Mouse (Mus musculus) liver, embryonic 15.5 days (tissue): ENCODE measurements around the gene Wfdc21. TPM values are rescaled to one million over a fixed set of nuclear protein-coding genes. Genes with fewer than 3 reads are reported as not detected.

Experiments used
- ATAC-seq: fragments of 200-750 bp; cut with Nextera tagmentation; 2 replicates; pipeline ENCODE4 v1.8.0; 2017; ENCODE audit warnings: moderate number of reproducible peaks, mild to moderate bottlenecking, moderate library complexity; ENCODE audit not compliant: insufficient read depth
- H3K27ac ChIP-seq: fragments of 300-500 bp; sonication (generic); replicated peaks from 2 replicates; pipeline ENCODE4 v1.5.1; 2015; ENCODE audit warnings: mild to moderate bottlenecking, inconsistent platforms
- H3K27me3 ChIP-seq: fragments of 300-500 bp; sonication (generic); 2 replicates; pipeline ENCODE4 v1.6.1; 2015; ENCODE audit warnings: mild to moderate bottlenecking, inconsistent platforms
- H3K36me3 ChIP-seq: fragments of 300-500 bp; sonication (generic); replicated peaks from 2 replicates; pipeline ENCODE4 v1.6.1; 2015; ENCODE audit warnings: moderate library complexity, mild to moderate bottlenecking, inconsistent platforms
- H3K4me1 ChIP-seq: fragments of 300-500 bp; sonication (generic); replicated peaks from 2 replicates; pipeline ENCODE4 v1.6.1; 2015; ENCODE audit warnings: inconsistent platforms
- H3K4me2 ChIP-seq: fragments of 300-500 bp; sonication (generic); 2 replicates; pipeline ENCODE4 v1.6.1; 2015; ENCODE audit warnings: moderate library complexity, mild to moderate bottlenecking, inconsistent platforms
- H3K4me3 ChIP-seq: fragments of 300-500 bp; sonication (generic); replicated peaks from 2 replicates; pipeline ENCODE4 v1.5.1; 2015; ENCODE audit warnings: mild to moderate bottlenecking, inconsistent platforms
- H3K9ac ChIP-seq: fragments of 300-500 bp; sonication (generic); 2 replicates; pipeline ENCODE4 v1.6.1; 2015; ENCODE audit warnings: moderate library complexity, mild to moderate bottlenecking, inconsistent platforms
- H3K9me3 ChIP-seq: fragments of 300-500 bp; sonication (generic); replicated peaks from 2 replicates; pipeline ENCODE4 v1.6.1; 2016; ENCODE audit warnings: inconsistent platforms
- WGBS: fragments of 180-500 bp; shearing (Covaris S2); methylation state at CpG from one replicate; pipeline ENCODE4 v1.1.7; 2015; ENCODE audit warnings: mixed read lengths; ENCODE audit not compliant: insufficient replicate concordance; 5-methylcytosine and 5-hydroxymethylcytosine counted together
- polyA plus RNA-seq: library from polyadenylated mRNA; unstranded; fragments of >200 nt; fragmentation: Nextera tagmentation; extraction: Ambion mirVana; gene quantifications from 2 replicates; pipeline ENCODE4 v1.2.1, GENCODE M21; 2015

Wfdc21 gene
- polyA plus RNA-seq, 1 experiment from 2014 or later: 46.2 TPM

DNA sequence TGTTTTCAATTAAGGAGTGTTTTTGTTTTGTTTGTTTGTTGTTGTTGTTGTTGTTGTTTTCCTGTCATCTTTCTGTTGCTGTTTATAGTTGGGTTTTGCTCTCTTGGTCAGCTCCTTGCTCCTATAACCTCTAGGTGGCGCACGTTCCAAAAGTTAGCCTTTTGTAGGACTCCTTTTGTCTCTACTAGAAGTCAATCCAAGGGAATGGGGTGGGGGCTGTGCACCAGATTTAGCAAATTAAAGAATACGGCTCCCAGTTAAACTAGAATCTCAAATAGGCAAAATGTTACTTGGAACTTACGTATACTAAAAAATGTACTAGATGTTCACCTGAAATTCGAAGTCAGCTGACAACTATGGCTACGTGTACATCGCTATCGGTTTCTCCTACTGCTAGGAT lies 55.4 kb downstream of the Wfdc21 start:
- Histone ChIP-seq H3K36me3 (no peaks in the 10 kb centered on the region), H3K4me3 (no peak overlapping the region), H3K4me1 (no peaks in the 10 kb centered on the region), H3K27ac (no peak overlapping the region), H3K9me3 (no peaks in the 10 kb centered on the region), H3K27me3 (no peaks in the 10 kb centered on the region), H3K9ac (no peak overlapping the region), H3K4me2 (no peak overlapping the region)
- WGBS: 60% methylated on average over 8 of the region's 8 CpGs
- ATAC-seq: no peak

Other genes starting within 250 kb of the Wfdc21 start
- not detected in 2 replicates for gene Heatr9, start 224.8 kb upstream of the Wfdc21 start, polyA plus RNA-seq
- gene Ccl5, start 216.4 kb upstream of the Wfdc21 start, polyA plus RNA-seq: 0.53 and 0.93 TPM in 2 replicates
- 54.3 and 58.4 TPM in 2 replicates for gene Ccl9, start 168.3 kb upstream of the Wfdc21 start, polyA plus RNA-seq
- 15.6 and 16.8 TPM in 2 replicates for gene Ccl6, start 153.9 kb upstream of the Wfdc21 start, polyA plus RNA-seq
- not detected in 2 replicates for gene Rpl9-ps1, start 101.3 kb upstream of the Wfdc21 start, polyA plus RNA-seq
- gene Ccl3, start 97.6 kb upstream of the Wfdc21 start, polyA plus RNA-seq: 0.83 and 1.2 TPM in 2 replicates
- 0.32 and 0.37 TPM in 2 replicates for gene Ccl4, start 84.4 kb upstream of the Wfdc21 start, polyA plus RNA-seq
- 16.4 and 18.6 TPM in 2 replicates for gene Wfdc17, start 42.9 kb upstream of the Wfdc21 start, polyA plus RNA-seq
- gene Wfdc18, start 37.9 kb upstream of the Wfdc21 start, polyA plus RNA-seq: not detected in 2 replicates
- 6.2 and 6.7 TPM in 2 replicates for gene Heatr6, start 6.8 kb downstream of the Wfdc21 start, polyA plus RNA-seq
- 3.1 and 4.8 TPM in 2 replicates for gene Hnf1b, start 103.1 kb downstream of the Wfdc21 start, polyA plus RNA-seq
- gene Ddx52, start 195.1 kb downstream of the Wfdc21 start, polyA plus RNA-seq: 12.3 and 13.0 TPM in 2 replicates
- 5.2 and 5.4 TPM in 2 replicates for gene Synrg, start 217.5 kb downstream of the Wfdc21 start, polyA plus RNA-seq